Mouse (Mus musculus) midbrain, postnatal 0 days (tissue): ENCODE data around the gene Ptges3l. TPM values are rescaled to one million over a fixed set of nuclear protein-coding genes. Genes with fewer than 3 reads are reported as not detected.

Source experiments
- ATAC-seq: fragments of 200-750 bp; cut with Nextera tagmentation; 2 replicates; pipeline ENCODE4 v1.8.0; 2017; ENCODE audit warnings: moderate number of reproducible peaks, mild to moderate bottlenecking, moderate TSS enrichment, moderate library complexity; ENCODE audit not compliant: low FRiP score
- DNase-seq: peaks from one replicate; pipeline ENCODE4 v3.0.0-alpha.2; 2015; ENCODE audit warnings: low spot score
- H3K27ac ChIP-seq: fragments of 300-500 bp; sonication (generic); 2 replicates; pipeline ENCODE4 v1.5.1; 2014; ENCODE audit warnings: low read depth, mild to moderate bottlenecking, low read length, mixed read lengths
- H3K27me3 ChIP-seq: fragments of 300-500 bp; sonication (generic); 2 replicates; pipeline ENCODE4 v1.6.1; 2014; ENCODE audit warnings: low read length, control low read depth, mixed read lengths; ENCODE audit not compliant: insufficient read depth
- H3K36me3 ChIP-seq: fragments of 300-500 bp; sonication (generic); 2 replicates; pipeline ENCODE4 v1.6.1; 2014; ENCODE audit warnings: low read length, control low read depth, mixed read lengths; ENCODE audit not compliant: insufficient read depth
- H3K4me1 ChIP-seq: fragments of 300-500 bp; sonication (generic); 2 replicates; pipeline ENCODE4 v1.6.1; 2014; ENCODE audit warnings: mild to moderate bottlenecking, control low read depth, antibody characterized with exemption, low read length, mixed read lengths; ENCODE audit not compliant: insufficient read depth
- H3K4me2 ChIP-seq: fragments of 300-500 bp; sonication (generic); 2 replicates; pipeline ENCODE4 v1.6.1; 2014; ENCODE audit warnings: low read depth, mild to moderate bottlenecking, low read length, mixed read lengths; ENCODE audit not compliant: poor library complexity, severe bottlenecking
- H3K4me3 ChIP-seq: fragments of 300-500 bp; sonication (generic); 2 replicates; pipeline ENCODE4 v1.5.1; 2014; ENCODE audit warnings: low read depth, mild to moderate bottlenecking, low read length, moderate library complexity
- H3K9ac ChIP-seq: fragments of 300-500 bp; sonication (generic); replicated peaks from 2 replicates; pipeline ENCODE4 v1.6.1; 2014; ENCODE audit warnings: mild to moderate bottlenecking, low read length, moderate library complexity, mixed read lengths; ENCODE audit not compliant: poor library complexity, severe bottlenecking
- H3K9me3 ChIP-seq: fragments of 300-500 bp; sonication (generic); 2 replicates; pipeline ENCODE4 v1.6.1; 2016; ENCODE audit warnings: low read length, control low read depth
- CTCF ChIP-seq: IDR thresholded peaks from 2 replicates; pipeline ENCODE4 v1.5.1; 2016; ENCODE audit warnings: antibody characterized with exemption, mild to moderate bottlenecking
- WGBS: fragments of 180-500 bp; shearing (Covaris S2); extraction: QIAGEN DNeasy Blood & Tissue Kit; methylation state at CpG from one replicate; pipeline ENCODE4 v1.1.7; 2014; 5-methylcytosine and 5-hydroxymethylcytosine counted together
- polyA plus RNA-seq: library from polyadenylated mRNA; unstranded; fragments of >200 nt; fragmentation: Nextera tagmentation; extraction: Ambion mirVana; gene quantifications from 2 replicates; pipeline ENCODE4 v1.2.1, GENCODE M21; 2015
- total RNA-seq: library from RNA; depleted of rRNA; stranded (reverse); fragments of >200 nt; gene quantifications from 2 replicates; pipeline ENCODE4 v1.2.3, GENCODE M21; 2014

The Ptges3l gene
- total and polyA plus RNA-seq, 2 experiments from 2014 or later = 0.66 to 2.9 TPM

- 89% methylated on average over 5 of the region's 5 CpGs for WGBS
Measured at GRCm38 (mm10) chr11:101420148-101420547, 5.0 kb downstream of the Ptges3l start.

GRCm38 (mm10) chr11:101419610-101420009, 5.5 kb downstream of the Ptges3l start:
- no peak overlapping the region for H3K27ac ChIP-seq
- peak; percentile 60 for TF ChIP-seq CTCF
- no peak overlapping the region for H3K4me3 ChIP-seq
- ATAC-seq = no peak
- H3K4me1 ChIP-seq = peaks cover 6% of the 10 kb centered on the region
- H3K4me2 ChIP-seq = no peak overlapping the region
- no peaks in the 10 kb centered on the region for H3K27me3 ChIP-seq
- H3K9ac ChIP-seq = no peak overlapping the region
- DNase-seq = peak; percentile 37
- WGBS = 28% methylated on average over 3 of the region's 3 CpGs
- no peaks in the 10 kb centered on the region for H3K36me3 ChIP-seq
- no peaks in the 10 kb centered on the region for H3K9me3 ChIP-seq

More at GRCm38 (mm10) chr11:101420148-101420547, 5.0 kb downstream of the Ptges3l start:
- no peak for DNase-seq
- Histone ChIP-seq H3K4me1 (peaks cover 6% of the 10 kb centered on the region), H3K9ac (no peak overlapping the region), H3K9me3 (no peaks in the 10 kb centered on the region), H3K27me3 (no peaks in the 10 kb centered on the region), H3K36me3 (no peaks in the 10 kb centered on the region), H3K4me2 (no peak overlapping the region), H3K27ac (no peak overlapping the region), H3K4me3 (no peak overlapping the region)
- no peak for TF ChIP-seq CTCF
- ATAC-seq = no peak

GRCm38 (mm10) chr11:101418991-101419390, 6.1 kb downstream of the Ptges3l start:
- peaks cover under 1% of the 10 kb centered on the region; the same call in 1 of the 2 replicates for H3K36me3 ChIP-seq
- 63% methylated on average over 6 of the region's 6 CpGs for WGBS
- H3K9me3 ChIP-seq = no peaks in the 10 kb centered on the region
- TF ChIP-seq CTCF = no peak
- no peak overlapping the region for H3K27ac ChIP-seq
- H3K4me2 ChIP-seq = no peak overlapping the region
- H3K4me3 ChIP-seq = no peak overlapping the region
- no peak overlapping the region for H3K9ac ChIP-seq
- ATAC-seq (no peak), DNase-seq (no peak)
- no peaks in the 10 kb centered on the region for H3K27me3 ChIP-seq
- H3K4me1 ChIP-seq = peaks cover under 1% of the 10 kb centered on the region; the same call in 1 of the 2 replicates

DNA sequence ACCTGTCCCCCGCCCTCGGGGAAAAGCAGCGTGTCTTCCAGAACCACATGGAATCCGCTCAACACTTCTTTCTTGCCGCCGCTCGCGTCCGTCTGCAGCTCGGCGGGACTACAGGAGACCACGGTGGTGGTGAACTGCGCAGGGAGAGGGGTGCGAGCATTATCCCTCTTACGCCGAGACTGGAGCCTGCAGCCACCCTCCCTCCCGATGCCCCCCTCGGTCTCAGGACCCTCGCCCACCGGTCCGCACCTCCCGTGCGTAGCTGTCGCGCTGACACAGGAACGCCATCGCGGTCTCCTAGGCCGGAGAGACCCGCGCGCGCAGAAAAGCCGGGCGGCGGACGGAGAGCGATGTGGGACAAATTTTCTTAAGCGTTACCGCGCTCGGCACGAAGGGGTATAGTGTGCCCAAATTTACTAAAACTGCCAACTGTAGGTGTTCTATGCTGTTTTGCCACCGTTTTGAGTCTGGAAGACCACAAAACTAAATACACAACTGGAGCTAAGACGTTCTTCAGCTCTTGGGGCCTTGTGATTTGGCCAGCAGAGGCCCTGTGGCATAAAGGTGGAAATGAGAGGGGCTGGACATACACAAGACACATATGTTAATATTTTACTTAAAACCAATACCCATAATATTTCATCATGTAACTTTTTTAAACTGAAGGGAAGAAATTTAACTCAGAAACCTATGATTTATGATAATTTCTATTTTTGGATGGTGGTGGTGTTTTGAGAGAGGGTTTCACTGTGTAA, 7.9 kb downstream of the Ptges3l start, which contains the start of gene Aarsd1:
Gene Aarsd1 (minus strand): TSS at position 515 of the 755 bp plus-strand sequence.
- Histone ChIP-seq H3K36me3 (peaks cover 7% of the 10 kb centered on the region), H3K4me1 (no peaks in the 10 kb centered on the region), H3K27ac (peak within 1 kb of the TSS; percentile 90), H3K27me3 (no peaks in the 10 kb centered on the region), H3K4me2 (peak within 1 kb of the TSS; percentile 70), H3K4me3 (peak within 1 kb of the TSS; percentile 74), H3K9me3 (no peaks in the 10 kb centered on the region), H3K9ac (peak within 1 kb of the TSS; percentile 88)
- TF ChIP-seq CTCF = no peak
- ATAC-seq (peak; percentile 82), DNase-seq (peak; percentile 86)
- under 1% methylated on average over 45 of the region's 45 CpGs for WGBS

DNA sequence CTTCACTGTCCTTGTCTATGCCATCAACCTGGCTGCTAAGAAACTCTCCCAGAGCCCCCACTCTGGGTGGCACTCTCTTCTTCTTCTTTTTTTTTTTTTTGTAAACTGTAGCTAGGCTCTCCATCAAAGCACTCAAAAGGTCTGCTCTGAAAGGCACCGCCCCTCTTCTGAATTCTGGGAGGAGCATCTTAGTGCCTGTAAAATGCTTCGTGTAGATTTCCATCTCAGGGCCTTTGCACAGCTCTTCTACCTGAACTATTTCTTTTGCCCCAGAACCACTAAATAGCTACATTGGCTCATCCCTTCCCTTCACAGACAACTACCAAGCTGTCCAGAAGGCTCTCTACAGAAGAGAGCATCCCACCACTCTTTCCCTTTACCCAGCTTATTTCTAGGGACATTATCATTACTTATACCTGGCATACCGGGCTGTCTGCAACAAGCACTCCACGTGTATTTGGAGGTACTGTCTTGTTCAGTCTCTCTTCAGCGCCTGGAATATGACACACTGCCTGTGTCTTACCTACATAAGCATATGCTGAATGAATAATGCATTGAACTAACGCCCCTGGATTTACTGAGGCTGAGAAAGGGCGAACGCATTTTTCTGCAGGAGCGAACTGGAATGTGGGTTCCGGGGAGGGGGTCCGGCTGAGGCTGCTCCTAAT, 8.6 kb downstream of the Ptges3l start:
- Histone ChIP-seq H3K27ac (peak overlapping the region; percentile 90), H3K27me3 (no peaks in the 10 kb centered on the region), H3K4me1 (no peaks in the 10 kb centered on the region), H3K4me2 (peak overlapping the region; percentile 70), H3K9ac (peak overlapping the region; percentile 88), H3K9me3 (no peaks in the 10 kb centered on the region), H3K4me3 (peak overlapping the region; percentile 74), H3K36me3 (peaks cover 12% of the 10 kb centered on the region)
- DNase-seq (no peak), ATAC-seq (no peak)
- WGBS = under 1% methylated on average over 11 of the region's 11 CpGs
- no peak for TF ChIP-seq CTCF

GRCm38 (mm10) chr11:101415306-101415705, 9.8 kb downstream of the Ptges3l start:
- no peak for DNase-seq
- TF ChIP-seq CTCF = peak; percentile 37

More at GRCm38 (mm10) chr11:101415306-101415705, 9.8 kb downstream of the Ptges3l start:
- WGBS = 85% methylated on average over 2 of the region's 2 CpGs
- Histone ChIP-seq H3K27me3 (no peaks in the 10 kb centered on the region), H3K9ac (no peak overlapping the region), H3K36me3 (peaks cover 23% of the 10 kb centered on the region), H3K27ac (no peak overlapping the region), H3K4me3 (no peak overlapping the region), H3K9me3 (no peaks in the 10 kb centered on the region), H3K4me2 (no peak overlapping the region), H3K4me1 (no peaks in the 10 kb centered on the region)
- no peak for ATAC-seq
